ENCODE assay signal across 8 mouse cellular contexts in the genomic region with DNA sequence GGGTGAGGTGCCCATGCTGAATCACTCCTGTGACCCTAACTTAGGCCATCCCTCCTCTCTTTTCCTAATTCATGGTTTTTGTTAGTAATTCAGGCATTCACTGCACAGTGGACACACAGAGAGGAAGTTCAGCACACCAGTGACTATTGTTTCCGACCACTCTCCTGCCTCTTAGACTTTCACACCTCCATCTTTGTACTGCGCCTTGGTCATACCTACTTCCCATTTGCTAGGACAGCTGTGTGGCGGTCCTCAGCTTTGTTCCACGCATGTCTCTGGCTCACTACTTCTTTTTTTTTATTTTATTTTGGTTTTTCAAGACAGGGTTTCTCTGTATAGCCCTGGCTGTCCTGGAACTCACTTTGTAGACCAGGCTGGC. TPM values are rescaled to one million over a fixed set of nuclear protein-coding genes. Genes with fewer than 3 reads are reported as not detected.
DNase-seq lines count a peak whose midpoint lies in the region; ATAC-seq and TF ChIP-seq lines count a peak whose summit lies in the region.
"Had no signal": no experiment of that assay in that cellular context is flagged by ENCODE, and none has a peak within 500 bp of the region (broad histone marks: within the 10 kb centered on the region; RNA-seq: fewer than 3 reads in every experiment).

No protein-coding gene starts in this region.

- peak overlapping the region; percentile 91 for H3K27ac ChIP-seq in liver, adult 2 months (replicated peaks; ENCODE audit: insufficient read depth, low read depth, low read length)
- H3K27ac ChIP-seq in embryonic facial prominence, embryonic 11.5 days (replicated peaks; ENCODE audit: low read depth, low read length): peak overlapping the region; percentile 44
- peak overlapping the region; percentile 98 for H3K27ac ChIP-seq in intestine, embryonic 16.5 days (ENCODE audit: low read length)
- H3K27ac ChIP-seq in neural tube, embryonic 14.5 days (ENCODE audit: low read depth, low read length): peak overlapping the region; percentile 11

- H3K79me2 ChIP-seq in liver, adult 2 months (ENCODE audit: control insufficient read depth, insufficient read depth, low read length): peaks cover 6% of the 10 kb centered on the region; the same call in 1 of the 2 replicates

- TF ChIP-seq CTCF in liver, adult 2 months (IDR thresholded peaks at IDR 0.05; ENCODE audit: low read depth, low read length): no peak

- peak overlapping the region; percentile 68 for H3K4me3 ChIP-seq in liver, adult 2 months (ENCODE audit: insufficient read depth, low read depth, low read length)
- no peak overlapping the region for H3K4me3 ChIP-seq in embryonic facial prominence, embryonic 11.5 days (ENCODE audit: low read depth, low read length)
- peak overlapping the region; percentile 35 for H3K4me3 ChIP-seq in intestine, embryonic 16.5 days (ENCODE audit: low read length)
- H3K4me3 ChIP-seq in neural tube, embryonic 14.5 days (ENCODE audit: low read depth, low read length): no peak overlapping the region

- H3K9me3 ChIP-seq in embryonic facial prominence, embryonic 11.5 days (replicated peaks; ENCODE audit: control insufficient read depth, low read length): no peaks in the 10 kb centered on the region
- H3K9me3 ChIP-seq in intestine, embryonic 16.5 days (ENCODE audit: control insufficient read depth, low read length): no peaks in the 10 kb centered on the region
- H3K9me3 ChIP-seq in neural tube, embryonic 14.5 days (ENCODE audit: control insufficient read depth, low read length): no peaks in the 10 kb centered on the region

- H3K36me3 ChIP-seq in liver, adult 2 months (ENCODE audit: control insufficient read depth, insufficient read depth, low read length): peaks cover 30% of the 10 kb centered on the region
- H3K36me3 ChIP-seq in embryonic facial prominence, embryonic 11.5 days (replicated peaks; ENCODE audit: control insufficient read depth, insufficient read depth, low read depth, low read length): no peaks in the 10 kb centered on the region
- no peaks in the 10 kb centered on the region for H3K36me3 ChIP-seq in intestine, embryonic 16.5 days (ENCODE audit: control insufficient read depth, insufficient read depth, low read length)
- H3K36me3 ChIP-seq in neural tube, embryonic 14.5 days (ENCODE audit: control insufficient read depth, insufficient read depth, low read length): no peaks in the 10 kb centered on the region

- peak overlapping the region; percentile 75 for H3K9ac ChIP-seq in liver, adult 2 months (ENCODE audit: low read depth, low read length)
- 0 out of 2 replicates have a peak overlapping the region, but pooled peaks have one; percentile 33 for H3K9ac ChIP-seq in embryonic facial prominence, embryonic 11.5 days (replicated peaks; ENCODE audit: low read length)
- H3K9ac ChIP-seq in intestine, embryonic 16.5 days (ENCODE audit: low read depth, low read length): peak overlapping the region; percentile 59
- H3K9ac ChIP-seq in neural tube, embryonic 14.5 days (replicated peaks; ENCODE audit: low read depth, low read length): no peak overlapping the region

- no peak for TF ChIP-seq POLR2A in liver, adult 2 months (IDR thresholded peaks at IDR 0.05; ENCODE audit: extremely low read depth, insufficient read depth, low read length)

- 28% methylated on average over 4 of the region's 4 CpGs for WGBS in liver, adult 2 months
- WGBS in embryonic facial prominence, embryonic 11.5 days: 59% methylated on average over 4 of the region's 4 CpGs
- 54% methylated on average over 4 of the region's 4 CpGs for WGBS in intestine, embryonic 16.5 days
- 84% methylated on average over 4 of the region's 4 CpGs for WGBS in neural tube, embryonic 14.5 days

- peaks cover 26% of the 10 kb centered on the region for H3K4me1 ChIP-seq in liver, adult 2 months (ENCODE audit: control insufficient read depth, insufficient read depth, low read length)
- peaks cover 6% of the 10 kb centered on the region for H3K4me1 ChIP-seq in embryonic facial prominence, embryonic 11.5 days (ENCODE audit: control insufficient read depth, insufficient read depth, low read length)
- H3K4me1 ChIP-seq in intestine, embryonic 16.5 days (ENCODE audit: control insufficient read depth, insufficient read depth, low read length): peaks cover 25% of the 10 kb centered on the region
- peaks cover 7% of the 10 kb centered on the region; the same call in 1 of the 2 replicates for H3K4me1 ChIP-seq in neural tube, embryonic 14.5 days (ENCODE audit: control insufficient read depth, insufficient read depth, low read length)

- no peak for DNase-seq in liver, adult 2 months (ENCODE audit: extremely low read depth, low read depth, low spot score)
- no peak for DNase-seq in liver
- no peak for DNase-seq in embryonic facial prominence, embryonic 11.5 days (ENCODE audit: low spot score)
- DNase-seq in cerebellum, postnatal 4 days (ENCODE audit: low spot score in 2 of 2): no peak
- no peak for DNase-seq in gastrocnemius, postnatal 4 days (ENCODE audit: low spot score in 2 of 2)

- H3K4me2 ChIP-seq in embryonic facial prominence, embryonic 11.5 days (ENCODE audit: low read depth, low read length): peak overlapping the region; percentile 13; the same call in 1 of the 2 replicates
- H3K4me2 ChIP-seq in intestine, embryonic 16.5 days (ENCODE audit: low read depth, low read length): peak overlapping the region; percentile 51
- H3K4me2 ChIP-seq in neural tube, embryonic 14.5 days (ENCODE audit: low read depth, low read length): no peak overlapping the region

- no peaks in the 10 kb centered on the region for H3K27me3 ChIP-seq in liver, adult 2 months (ENCODE audit: control insufficient read depth, insufficient read depth, low read length)
- H3K27me3 ChIP-seq in embryonic facial prominence, embryonic 11.5 days (ENCODE audit: control insufficient read depth, insufficient read depth, low read length): no peaks in the 10 kb centered on the region
- H3K27me3 ChIP-seq in intestine, embryonic 16.5 days (replicated peaks; ENCODE audit: control insufficient read depth, insufficient read depth, low read length): no peaks in the 10 kb centered on the region
- no peaks in the 10 kb centered on the region for H3K27me3 ChIP-seq in neural tube, embryonic 14.5 days (ENCODE audit: control insufficient read depth, insufficient read depth, low read length)

- ATAC-seq in embryonic facial prominence, embryonic 11.5 days (replicated peaks; ENCODE audit: insufficient number of reproducible peaks, low FRiP score, low TSS enrichment, low read depth): no peak
- 0 out of 2 replicates have a peak, but pooled peaks have one; percentile 8 for ATAC-seq in intestine, embryonic 16.5 days
- no peak for ATAC-seq in neural tube, embryonic 14.5 days (ENCODE audit: low read depth)

RNA-seq across cellular contexts. Expression of a gene that starts 5.8 kb away (rescaled TPM):
- total RNA-seq in liver, adult 2 months (2014; rRNA removed): 15.0 and 19.9 TPM in 2 replicates
- polyA plus RNA-seq in liver, adult 2 months (2012; rRNA removed): 15.6 and 16.7 TPM in 2 replicates
- 0.84 and 1.6 TPM in 2 replicates for polyA plus RNA-seq in embryonic facial prominence, embryonic 11.5 days (2014; fragmentation: Nextera tagmentation; extraction: Ambion mirVana)
- polyA plus RNA-seq in intestine, embryonic 16.5 days (2015; fragmentation: Nextera tagmentation; extraction: Ambion mirVana): 0.60 and 0.65 TPM in 2 replicates
- 1.5 and 2.0 TPM in 2 replicates for polyA plus RNA-seq in neural tube, embryonic 14.5 days (2014; fragmentation: Nextera tagmentation; extraction: Ambion mirVana)
- total RNA-seq in gastrocnemius, postnatal 4 days (2021): 10 to 100 TPM; 39.9 to 45.0 TPM

RNA-seq across cellular contexts. Expression of a gene that starts 28.6 kb away (rescaled TPM):
- not detected in 2 replicates for total RNA-seq in liver, adult 2 months (2014; rRNA removed)
- not detected in 2 replicates for polyA plus RNA-seq in liver, adult 2 months (2012; rRNA removed)
- polyA plus RNA-seq in embryonic facial prominence, embryonic 11.5 days (2014; fragmentation: Nextera tagmentation; extraction: Ambion mirVana): not detected in 2 replicates
- 169 and 177 TPM in 2 replicates for polyA plus RNA-seq in intestine, embryonic 16.5 days (2015; fragmentation: Nextera tagmentation; extraction: Ambion mirVana)
- 0.57 and 1.5 TPM in 2 replicates for polyA plus RNA-seq in neural tube, embryonic 14.5 days (2014; fragmentation: Nextera tagmentation; extraction: Ambion mirVana)
- not detected for total RNA-seq in gastrocnemius, postnatal 4 days (2021)
- total RNA-seq: gastrocnemius, adult 8-10 months had no signal

RNA-seq across cellular contexts. Expression of a gene that starts 49.5 kb away (rescaled TPM):
- 98.7 and 108 TPM in 2 replicates for total RNA-seq in liver, adult 2 months (2014; rRNA removed)
- polyA plus RNA-seq in liver, adult 2 months (2012; rRNA removed): 86.2 and 88.2 TPM in 2 replicates
- 274 and 299 TPM in 2 replicates for polyA plus RNA-seq in embryonic facial prominence, embryonic 11.5 days (2014; fragmentation: Nextera tagmentation; extraction: Ambion mirVana)
- polyA plus RNA-seq in intestine, embryonic 16.5 days (2015; fragmentation: Nextera tagmentation; extraction: Ambion mirVana): 307 and 317 TPM in 2 replicates
- 191 and 210 TPM in 2 replicates for polyA plus RNA-seq in neural tube, embryonic 14.5 days (2014; fragmentation: Nextera tagmentation; extraction: Ambion mirVana)
- total RNA-seq in gastrocnemius, postnatal 4 days (2021): 100 to 1,000 TPM; 100 to 119 TPM

RNA-seq across cellular contexts. Expression of a gene that starts 52.8 kb away (rescaled TPM):
- total RNA-seq in liver, adult 2 months (2014; rRNA removed): 18.2 and 20.7 TPM in 2 replicates
- 30.8 and 36.1 TPM in 2 replicates for polyA plus RNA-seq in liver, adult 2 months (2012; rRNA removed)
- 2.2 and 4.0 TPM in 2 replicates for polyA plus RNA-seq in embryonic facial prominence, embryonic 11.5 days (2014; fragmentation: Nextera tagmentation; extraction: Ambion mirVana)
- 15.4 and 19.8 TPM in 2 replicates for polyA plus RNA-seq in intestine, embryonic 16.5 days (2015; fragmentation: Nextera tagmentation; extraction: Ambion mirVana)
- 1.5 and 2.5 TPM in 2 replicates for polyA plus RNA-seq in neural tube, embryonic 14.5 days (2014; fragmentation: Nextera tagmentation; extraction: Ambion mirVana)
- 10 to 100 TPM in 1 of 2 experiments, 1 to 10 TPM in 1; 9.5 to 10.7 TPM for total RNA-seq in gastrocnemius, postnatal 4 days (2021)

Comparison
In these comparisons a context has a peak if more than half of its experiments do, and no peak if none do; other contexts are left out.
1. H3K27ac ChIP-seq: peak in every context shown above with its lines; median percentile 98 in intestine, embryonic 16.5 days; 91 in liver, adult 2 months; 44 in embryonic facial prominence, embryonic 11.5 days; 11 in neural tube, embryonic 14.5 days.
2. H3K4me3 ChIP-seq: peak in liver, adult 2 months (single experiment) and intestine, embryonic 16.5 days (single experiment); none in embryonic facial prominence, embryonic 11.5 days (single experiment) and neural tube, embryonic 14.5 days (single experiment).
3. RNA of a gene that starts 28.6 kb away (polyA plus RNA-seq): 169 to 177 TPM in intestine, embryonic 16.5 days; 0.57 to 1.5 TPM in neural tube, embryonic 14.5 days, not detected in liver, adult 2 months and not detected in embryonic facial prominence, embryonic 11.5 days; every median in the first group is over 10 times any median in the second.